Mouse (Mus musculus) WW6 (cell line): ENCODE data around the gene Atp2c2.
A peak's percentile ranks its signal among the peaks of the same experiment; 100 is the strongest.

Source experiments
- DNase-seq: peaks from one replicate; pipeline ENCODE4 v3.0.0-alpha.2; 2013; ENCODE audit warnings: low read depth, low spot score

Atp2c2 gene

DNA sequence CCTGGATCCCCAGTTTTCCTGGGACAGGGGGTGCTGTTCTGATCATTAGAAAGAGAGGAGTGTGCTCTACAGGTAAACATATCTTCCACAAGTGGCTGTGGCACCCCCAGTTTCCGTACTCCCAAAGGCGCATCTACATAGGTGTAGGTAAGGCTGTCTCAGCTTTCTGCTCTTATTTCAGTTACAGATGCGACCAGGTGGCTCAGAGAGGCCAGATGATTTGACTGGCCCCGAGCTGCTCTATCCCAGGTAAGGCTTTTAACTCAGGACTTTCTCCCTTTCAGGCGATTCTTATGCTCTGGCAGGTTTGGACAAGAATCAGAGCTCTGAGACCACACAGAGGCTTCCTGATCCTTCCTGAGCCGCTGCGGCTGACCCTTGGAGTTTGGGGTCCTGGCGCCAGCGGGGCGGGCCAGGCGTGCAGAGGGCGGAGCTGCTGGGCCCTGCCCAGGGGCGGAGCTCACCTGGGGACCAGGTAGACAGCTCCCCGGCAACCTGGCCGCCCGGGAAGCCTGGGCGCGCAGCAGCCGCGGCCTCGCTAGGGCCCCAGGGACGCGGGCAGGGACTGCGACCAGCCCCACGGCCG lies at the start of gene Atp2c2:
Atp2c2 (plus strand) TSS at position 461 of the 586 bp plus-strand sequence.
- no peak for DNase-seq

DNA sequence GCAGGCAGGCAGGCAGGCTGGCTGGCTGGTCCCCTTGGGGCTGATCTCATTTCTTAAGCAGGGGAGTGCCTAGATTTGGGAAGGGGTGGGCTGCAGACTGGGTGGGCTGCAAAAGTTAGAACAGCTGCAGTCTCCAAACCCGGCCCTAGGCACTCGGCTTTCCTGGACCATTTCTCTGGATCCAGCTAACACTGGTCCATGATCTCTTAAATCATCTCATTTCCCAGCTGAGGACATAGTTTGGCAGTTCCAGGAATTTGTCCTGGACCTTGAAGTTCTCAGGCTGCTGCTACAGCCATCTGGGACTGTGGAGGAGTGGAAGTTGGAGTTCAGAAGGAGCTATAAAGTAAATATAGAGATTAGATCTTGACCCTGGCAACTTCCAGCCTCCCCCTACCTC lies 48.5 kb upstream of the Atp2c2 start:
- DNase-seq, result no peak

DNA sequence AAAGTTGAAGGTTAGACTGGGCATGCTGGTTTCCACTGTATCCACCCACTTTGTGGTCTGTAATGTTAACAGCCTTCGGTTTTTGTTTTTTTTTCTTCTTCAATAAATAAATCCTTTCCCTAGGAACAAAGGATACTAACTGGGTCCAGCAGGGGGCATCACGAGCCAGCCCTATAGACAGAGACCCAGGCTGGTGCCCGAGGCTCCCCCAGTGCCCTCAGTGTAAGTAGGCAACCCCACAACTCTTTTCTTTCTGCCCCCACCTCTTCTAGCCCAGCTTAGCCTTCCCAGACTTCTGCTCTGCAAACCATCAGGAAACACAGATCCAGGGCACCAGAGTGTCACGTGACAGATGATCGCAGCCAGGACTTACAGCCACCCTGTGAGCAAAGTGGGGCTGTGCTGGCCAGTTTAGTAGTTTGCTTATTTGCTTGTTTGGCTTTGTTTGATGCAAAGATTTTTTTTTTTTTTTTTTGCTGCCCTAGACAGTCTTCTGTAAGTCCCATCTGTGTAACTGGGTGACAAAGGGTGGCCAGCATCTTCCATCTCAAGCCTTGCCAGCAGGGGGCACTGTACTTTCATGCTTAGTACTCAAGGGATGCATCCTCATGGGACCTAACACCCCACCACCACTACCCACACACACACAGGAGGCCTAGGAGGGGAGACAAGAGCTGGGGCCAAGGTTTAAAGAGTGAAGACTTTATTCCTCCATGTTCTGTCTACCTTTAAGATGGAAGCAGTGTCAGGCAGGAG lies 42.9 kb upstream of the Atp2c2 start:
- no peak for DNase-seq

DNA sequence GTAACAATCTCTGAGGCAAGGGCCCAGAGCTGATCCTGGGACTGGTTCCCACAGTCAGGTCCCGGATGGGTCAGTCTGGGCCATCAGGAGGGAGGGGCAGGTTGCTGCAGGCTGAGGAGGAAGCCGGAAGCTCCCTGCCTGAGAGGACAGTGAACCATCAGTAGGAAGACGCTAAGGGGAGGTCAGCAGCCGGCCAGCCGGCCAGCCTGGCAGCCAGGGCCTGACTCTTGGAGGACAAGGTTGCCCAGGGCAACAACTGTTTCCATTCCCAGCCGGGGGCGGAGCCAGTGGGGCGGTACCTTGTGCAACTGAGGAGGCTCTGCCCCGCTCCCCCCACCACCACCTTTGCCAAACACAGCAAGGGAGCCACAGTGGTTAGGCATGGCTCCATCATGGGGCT lies 38.7 kb upstream of the Atp2c2 start:
- DNase-seq, result no peak

- no peak for DNase-seq
Observed at GRCm38 (mm10) chr8:119661892-119662291, 37.9 kb upstream of the Atp2c2 start.

- no peak for DNase-seq
Observed at GRCm38 (mm10) chr8:119663440-119663839, 36.4 kb upstream of the Atp2c2 start.

GRCm38 (mm10) chr8:119665270-119665669 lies 34.5 kb upstream of the Atp2c2 start:
- no peak for DNase-seq

DNA sequence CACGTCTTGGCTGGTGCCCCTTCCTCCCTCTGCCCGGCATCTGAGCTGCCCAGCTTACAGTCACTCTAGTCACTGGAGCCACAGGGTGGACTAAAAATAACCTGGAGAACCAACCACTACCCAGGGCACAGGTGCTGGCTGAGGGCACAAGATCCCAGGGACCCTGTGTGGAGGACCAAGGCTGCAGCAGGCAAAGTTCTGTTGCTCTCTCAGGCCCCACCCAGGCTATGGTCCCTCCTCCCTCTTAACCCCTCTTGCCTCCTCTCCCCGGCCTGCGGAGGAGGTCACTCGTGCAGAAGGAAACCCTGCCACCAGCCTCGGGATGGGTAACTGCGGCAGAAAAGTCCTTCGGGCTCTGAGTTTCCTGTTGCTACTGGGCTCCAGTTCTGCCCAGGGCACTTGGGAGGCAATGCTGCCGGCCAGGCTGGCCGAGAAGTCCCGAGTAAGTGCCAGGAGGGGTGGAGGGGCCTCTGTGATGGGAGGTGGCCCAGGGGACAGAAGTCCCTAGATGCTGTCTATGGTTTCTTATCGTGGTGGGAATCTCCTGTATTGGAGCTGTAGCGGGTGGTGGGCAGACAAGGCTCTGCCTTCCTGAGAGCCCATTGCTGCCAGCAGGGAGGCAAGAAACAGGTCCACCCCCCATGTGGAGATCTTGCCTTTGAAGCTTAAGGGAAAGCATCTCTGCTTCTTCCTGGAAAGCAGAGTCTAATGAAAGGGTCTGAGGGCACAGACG lies 33.4 kb upstream of the Atp2c2 start, which contains the start of gene Wfdc1:
Wfdc1 (plus strand) TSS at position 147 of the 733 bp plus-strand sequence.
- no peak for DNase-seq

DNA sequence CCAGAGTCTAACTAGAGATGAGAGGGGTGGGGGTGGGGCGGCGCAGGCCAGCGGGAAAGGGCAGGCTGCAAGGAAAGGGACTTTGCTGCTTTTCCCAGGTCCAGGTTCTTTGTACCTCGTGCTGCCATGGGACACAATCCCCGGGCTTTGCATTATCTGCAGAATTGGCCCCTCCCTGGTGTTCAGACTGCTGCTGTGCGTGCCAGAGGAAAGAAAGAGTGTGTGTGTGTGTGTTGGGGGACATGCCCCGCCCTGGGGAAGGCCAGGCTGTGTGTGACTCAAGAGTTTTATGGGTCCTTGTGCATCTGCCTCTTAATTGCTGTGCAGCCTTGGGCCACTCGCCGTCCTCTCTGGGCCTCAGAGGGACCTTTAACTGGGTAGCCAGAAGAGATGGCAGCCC lies 31.4 kb upstream of the Atp2c2 start:
- no peak for DNase-seq

DNA sequence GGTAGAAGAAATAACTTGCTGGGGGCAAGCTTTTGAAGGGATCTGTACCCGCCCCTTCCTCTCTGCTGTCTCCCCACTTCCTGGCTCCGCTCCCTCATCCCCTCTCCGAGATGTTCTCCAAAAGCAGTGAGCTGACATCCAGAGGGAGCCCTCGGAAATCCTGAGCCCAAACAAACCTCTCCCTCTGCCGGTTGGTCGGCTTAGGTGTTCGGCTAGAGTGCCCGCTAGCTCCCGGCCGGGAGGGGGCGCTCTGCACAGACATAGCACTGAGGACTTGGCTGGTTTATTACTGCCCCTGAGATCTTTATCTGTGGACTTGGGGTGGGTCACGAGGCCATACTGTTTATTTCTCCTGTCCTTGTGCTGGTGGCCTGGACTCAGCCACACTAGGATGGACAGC lies 30.5 kb upstream of the Atp2c2 start:
- DNase-seq, result peak; percentile 69

DNA sequence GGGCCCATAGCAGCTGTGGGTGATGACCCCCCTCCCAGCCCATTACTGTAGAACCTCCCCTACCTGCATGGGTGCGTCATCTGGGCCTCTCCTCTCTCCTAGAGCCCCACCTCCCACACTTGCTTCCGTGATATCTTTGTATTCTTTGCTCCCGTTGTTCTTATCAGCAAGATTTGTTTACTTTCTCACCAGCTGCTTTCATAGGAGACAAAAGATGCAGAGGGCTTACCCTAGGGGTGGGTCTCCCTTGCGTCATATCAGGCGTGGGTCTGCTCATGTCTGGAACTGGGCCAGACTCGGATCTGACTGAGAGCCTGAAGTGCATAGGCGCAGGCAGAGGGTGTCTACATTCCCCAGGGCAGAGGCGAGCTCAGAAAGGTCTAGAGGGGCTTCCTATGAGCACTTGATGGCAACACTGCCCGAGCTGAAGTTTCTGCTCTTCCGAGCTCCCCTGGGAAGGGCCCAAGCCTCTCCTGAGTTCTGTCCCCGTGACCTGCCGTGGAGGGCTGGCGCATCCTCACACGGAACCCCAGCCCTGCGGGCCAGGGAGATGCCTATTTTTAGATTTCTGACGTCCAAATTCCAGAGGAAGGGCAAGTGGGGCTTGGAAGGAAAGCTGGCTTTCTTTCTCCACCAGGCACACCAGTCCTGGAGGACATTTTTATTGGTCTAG lies 29.3 kb upstream of the Atp2c2 start:
- no peak for DNase-seq

- no peak for DNase-seq
Observed at GRCm38 (mm10) chr8:119673976-119674555, 25.7 kb upstream of the Atp2c2 start.

DNA sequence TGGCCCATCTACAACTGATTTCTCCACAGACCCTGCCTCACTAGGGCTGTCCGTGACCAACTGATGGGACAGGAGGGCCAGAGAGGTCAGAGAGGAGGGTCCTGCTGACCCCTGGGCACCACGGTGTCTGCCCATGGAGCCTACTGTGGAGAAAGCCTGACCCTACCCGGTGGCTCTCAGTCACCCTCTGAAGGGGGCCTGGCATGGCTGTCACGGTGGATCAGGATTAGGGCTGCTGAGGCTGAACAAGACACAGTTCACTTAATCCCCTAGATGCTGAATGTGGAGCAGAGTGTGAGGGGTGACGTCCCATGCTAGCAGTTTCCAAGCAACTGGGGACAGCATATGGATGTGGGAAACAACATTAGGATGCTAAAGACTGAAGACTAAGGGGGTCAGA lies 24.4 kb upstream of the Atp2c2 start:
- DNase-seq, result no peak

GRCm38 (mm10) chr8:119676389-119676788 lies 23.4 kb upstream of the Atp2c2 start:
- peak; percentile 79 for DNase-seq

- DNase-seq, result peak; percentile 83
Observed at GRCm38 (mm10) chr8:119678138-119678843, 21.5 kb upstream of the Atp2c2 start.

DNA sequence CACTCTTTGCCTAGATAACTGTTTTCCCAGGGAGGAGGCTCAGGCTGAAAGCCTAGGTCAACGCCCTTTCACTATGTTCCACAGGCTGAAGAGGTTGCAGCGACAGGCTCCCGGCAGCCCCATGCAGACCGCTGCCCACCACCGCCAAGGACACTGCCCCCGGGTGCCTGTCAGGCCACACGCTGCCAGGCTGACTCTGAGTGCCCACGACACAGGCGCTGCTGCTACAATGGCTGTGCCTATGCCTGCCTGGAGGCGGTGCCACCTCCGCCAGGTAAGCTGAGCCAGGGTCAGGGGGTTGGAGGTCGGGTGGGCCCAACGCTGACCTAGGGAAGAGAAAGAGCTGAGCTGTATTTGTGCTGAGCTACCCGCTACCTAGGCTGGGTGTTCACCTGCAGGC lies 20.6 kb upstream of the Atp2c2 start:
- DNase-seq, result no peak

DNA sequence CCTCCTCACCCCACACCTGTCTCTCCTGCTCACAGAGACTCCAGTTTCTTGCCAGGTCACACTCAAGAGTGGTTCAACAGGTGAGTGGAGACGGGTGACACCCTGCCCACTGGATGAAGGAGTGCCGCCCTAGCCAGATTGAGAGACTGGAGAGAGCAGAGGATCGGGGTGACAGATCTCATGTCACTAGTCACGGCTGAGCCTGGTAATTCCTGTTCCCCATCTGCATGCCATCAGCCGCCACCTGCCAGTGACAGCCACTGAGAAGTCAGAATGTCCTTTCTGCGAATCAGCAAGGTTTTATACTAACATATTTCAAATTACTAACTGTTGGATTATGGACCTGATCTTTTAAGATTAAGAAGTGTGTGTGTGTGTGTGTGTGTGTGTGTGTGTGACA lies 9.2 kb upstream of the Atp2c2 start:
- no peak for DNase-seq

- DNase-seq, result no peak
Observed at GRCm38 (mm10) chr8:119691989-119692388, 7.8 kb upstream of the Atp2c2 start.

GRCm38 (mm10) chr8:119694696-119695095 lies 5.1 kb upstream of the Atp2c2 start:
- no peak for DNase-seq

- DNase-seq, result no peak
Observed at GRCm38 (mm10) chr8:119697163-119697562, 2.6 kb upstream of the Atp2c2 start.

DNA sequence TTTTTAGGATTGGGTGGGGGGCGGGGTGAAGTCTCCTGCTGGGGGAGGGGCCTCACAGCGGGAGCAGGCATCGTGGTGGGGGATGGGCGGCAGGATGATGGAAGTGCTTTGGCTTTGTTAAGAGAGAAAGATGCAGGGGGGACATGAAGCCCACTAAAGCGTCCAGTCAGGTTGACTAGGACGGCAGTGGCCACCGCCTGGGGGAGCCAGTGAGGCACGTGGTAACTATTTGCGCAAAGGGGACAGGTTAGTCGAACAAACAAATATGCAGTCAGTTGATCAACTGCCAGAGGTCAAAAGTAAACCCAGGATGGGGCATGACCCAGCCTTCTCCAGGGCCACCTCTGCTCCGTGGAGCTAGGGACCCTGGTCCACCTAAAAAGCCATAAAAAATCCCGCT lies 849 bp upstream of the Atp2c2 start:
- no peak for DNase-seq
